Comparison of ENCODE assay signal across 26 mouse cellular contexts in the genomic region with DNA sequence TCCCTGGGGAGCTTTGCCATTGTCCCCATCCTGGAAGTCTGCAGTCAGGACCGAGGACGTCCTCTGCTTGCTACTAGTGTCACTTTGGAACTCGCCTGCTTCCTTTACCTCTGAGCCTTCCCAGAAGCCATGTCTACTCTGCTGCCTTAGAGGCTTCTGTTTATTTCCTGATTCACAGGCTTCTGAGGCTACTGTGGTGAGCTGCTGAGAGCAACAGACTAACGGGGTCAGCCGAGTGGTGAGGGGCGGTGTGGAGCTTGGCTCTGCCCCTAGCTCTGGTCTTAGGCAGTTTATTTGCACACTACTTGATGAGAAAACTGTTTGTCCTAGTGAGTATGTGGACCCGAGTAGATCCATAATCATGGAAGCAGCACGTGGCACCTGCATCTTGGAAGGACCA. TPM values are rescaled to one million over a fixed set of nuclear protein-coding genes. Genes with fewer than 3 reads are reported as not detected.
A peak's percentile ranks its signal among the peaks of the same experiment; 100 is the strongest.
DNase-seq lines count a peak whose midpoint lies in the region; ATAC-seq and TF ChIP-seq lines count a peak whose summit lies in the region.
"Had no signal": no experiment of that assay in that cellular context is flagged by ENCODE, and none has a peak within 500 bp of the region (broad histone marks: within the 10 kb centered on the region; RNA-seq: fewer than 3 reads in every experiment).

No protein-coding gene starts in this region.

- H3K27ac ChIP-seq in forebrain, embryonic 12.5 days, result 0 out of 2 replicates have a peak overlapping the region, but pooled peaks have one; percentile 1
- no peak overlapping the region for H3K27ac ChIP-seq in forebrain, embryonic 13.5 days
- peak overlapping the region; percentile 25; the same call in 1 of the 2 replicates for H3K27ac ChIP-seq in heart, embryonic 12.5 days (ENCODE audit: poor library complexity, severe bottlenecking)
- peak overlapping the region; percentile 82 for H3K27ac ChIP-seq in liver, postnatal 0 days (ENCODE audit: low read depth)
- H3K27ac ChIP-seq in liver, embryonic 12.5 days, result no peak overlapping the region
- H3K27ac ChIP-seq: embryonic facial prominence, embryonic 10.5 days; embryonic facial prominence, embryonic 13.5 days; gastrocnemius, adult 2 months; heart, embryonic 13.5 days; hindbrain, embryonic 12.5 days; hindbrain, embryonic 15.5 days had no signal

- no peak for DNase-seq in heart, postnatal 4 days
- no peak for DNase-seq in liver, postnatal 0 days
- DNase-seq: adrenal gland, adult 8-10 months; adrenal gland, postnatal 25 days; cerebellum, adult 11-12 months; cerebellum, adult 8-10 months; cerebellum, postnatal 10 days; cerebellum, postnatal 36 days; embryo, embryonic 11 days; forebrain, postnatal 0 days; gastrocnemius, adult 2 months; gastrocnemius, postnatal 14 days; heart, postnatal 36 days had no signal

- H3K9me3 ChIP-seq in forebrain, embryonic 12.5 days, result no peaks in the 10 kb centered on the region
- no peaks in the 10 kb centered on the region for H3K9me3 ChIP-seq in forebrain, embryonic 13.5 days (replicated peaks)
- no peaks in the 10 kb centered on the region for H3K9me3 ChIP-seq in heart, embryonic 12.5 days (replicated peaks)
- no peaks in the 10 kb centered on the region for H3K9me3 ChIP-seq in liver, postnatal 0 days (ENCODE audit: low read length)
- H3K9me3 ChIP-seq in liver, embryonic 12.5 days (replicated peaks), result no peaks in the 10 kb centered on the region
- H3K9me3 ChIP-seq: embryonic facial prominence, embryonic 10.5 days; embryonic facial prominence, embryonic 13.5 days; heart, embryonic 13.5 days; hindbrain, embryonic 12.5 days; hindbrain, embryonic 15.5 days had no signal

- no peak for TF ChIP-seq EP300 in liver, postnatal 0 days (IDR thresholded peaks at IDR 0.05; ENCODE audit: low read depth)

- no peaks in the 10 kb centered on the region for H3K27me3 ChIP-seq in forebrain, embryonic 12.5 days
- H3K27me3 ChIP-seq in forebrain, embryonic 13.5 days, result no peaks in the 10 kb centered on the region
- no peaks in the 10 kb centered on the region for H3K27me3 ChIP-seq in heart, embryonic 12.5 days (replicated peaks)
- H3K27me3 ChIP-seq in liver, postnatal 0 days (ENCODE audit: insufficient read depth, low read length), result no peaks in the 10 kb centered on the region
- no peaks in the 10 kb centered on the region for H3K27me3 ChIP-seq in liver, embryonic 12.5 days (replicated peaks)
- H3K27me3 ChIP-seq: embryonic facial prominence, embryonic 13.5 days; heart, embryonic 13.5 days; hindbrain, embryonic 12.5 days; hindbrain, embryonic 15.5 days had no signal

- no peak for TF ChIP-seq CTCF in liver, postnatal 0 days (IDR thresholded peaks at IDR 0.05; ENCODE audit: low read depth)

- H3K4me3 ChIP-seq in forebrain, embryonic 12.5 days (replicated peaks), result no peak overlapping the region
- H3K4me3 ChIP-seq in forebrain, embryonic 13.5 days, result no peak overlapping the region
- no peak overlapping the region for H3K4me3 ChIP-seq in heart, embryonic 12.5 days
- H3K4me3 ChIP-seq in liver, postnatal 0 days (ENCODE audit: low read depth, low read length), result no peak overlapping the region
- H3K4me3 ChIP-seq in liver, embryonic 12.5 days, result no peak overlapping the region
- H3K4me3 ChIP-seq: embryonic facial prominence, embryonic 10.5 days; embryonic facial prominence, embryonic 13.5 days; erythroblast, embryonic 14.5 days; gastrocnemius, adult 2 months; heart, embryonic 13.5 days; hindbrain, embryonic 12.5 days; hindbrain, embryonic 15.5 days had no signal

- peaks cover 15% of the 10 kb centered on the region for H3K4me1 ChIP-seq in forebrain, embryonic 12.5 days
- H3K4me1 ChIP-seq in forebrain, embryonic 13.5 days, result peaks cover 17% of the 10 kb centered on the region
- H3K4me1 ChIP-seq in heart, embryonic 12.5 days (replicated peaks), result peaks cover 40% of the 10 kb centered on the region
- peaks cover 7% of the 10 kb centered on the region for H3K4me1 ChIP-seq in liver, postnatal 0 days (ENCODE audit: insufficient read depth)
- peaks cover 34% of the 10 kb centered on the region for H3K4me1 ChIP-seq in liver, embryonic 12.5 days

- no peak overlapping the region for H3K4me2 ChIP-seq in forebrain, embryonic 12.5 days
- no peak overlapping the region for H3K4me2 ChIP-seq in forebrain, embryonic 13.5 days
- H3K4me2 ChIP-seq in heart, embryonic 12.5 days, result no peak overlapping the region
- H3K4me2 ChIP-seq in liver, postnatal 0 days (ENCODE audit: low read depth, low read length), result no peak overlapping the region
- no peak overlapping the region for H3K4me2 ChIP-seq in liver, embryonic 12.5 days
- H3K4me2 ChIP-seq: embryonic facial prominence, embryonic 13.5 days; heart, embryonic 13.5 days; hindbrain, embryonic 12.5 days; hindbrain, embryonic 15.5 days had no signal

- no peak for ATAC-seq in forebrain, embryonic 12.5 days (ENCODE audit: low FRiP score)
- ATAC-seq in forebrain, embryonic 13.5 days, result no peak
- no peak for ATAC-seq in heart, embryonic 12.5 days (ENCODE audit: insufficient number of reproducible peaks, low FRiP score)
- peak; percentile 61 for ATAC-seq in liver, postnatal 0 days
- ATAC-seq in liver, embryonic 12.5 days, result no peak
- ATAC-seq in hematopoietic stem cell, adult 5-6 weeks (replicated peaks in 1 of 2; ENCODE audit: insufficient read depth in 1 of 2, low FRiP score in 2 of 2, low TSS enrichment in 1 of 2, low read depth in 1 of 2, poor library complexity in 2 of 2, severe bottlenecking in 2 of 2), result peak; percentile 22 to 65; a peak in 2 of 4 replicates
- ATAC-seq: activated CD4-positive, CD25-positive, alpha-beta regulatory T cell, adult 4 months; forebrain, embryonic 14.5 days; forebrain, postnatal 0 days had no signal

- no peak overlapping the region for H3K9ac ChIP-seq in forebrain, embryonic 12.5 days
- no peak overlapping the region for H3K9ac ChIP-seq in forebrain, embryonic 13.5 days
- no peak overlapping the region for H3K9ac ChIP-seq in heart, embryonic 12.5 days
- no peak overlapping the region for H3K9ac ChIP-seq in liver, postnatal 0 days (replicated peaks)
- H3K9ac ChIP-seq in liver, embryonic 12.5 days, result no peak overlapping the region
- H3K9ac ChIP-seq: embryonic facial prominence, embryonic 13.5 days; forebrain, postnatal 0 days; heart, embryonic 13.5 days; hindbrain, embryonic 12.5 days; hindbrain, embryonic 15.5 days had no signal

- 79% methylated on average over 8 of the region's 8 CpGs for WGBS in forebrain, embryonic 12.5 days
- 72% methylated on average over 8 of the region's 8 CpGs for WGBS in forebrain, embryonic 13.5 days
- 58% methylated on average over 8 of the region's 8 CpGs for WGBS in heart, embryonic 12.5 days
- WGBS in liver, postnatal 0 days (ENCODE audit: insufficient replicate concordance), result 50% methylated on average over 8 of the region's 8 CpGs
- WGBS in liver, embryonic 12.5 days (ENCODE audit: insufficient replicate concordance), result 50% methylated on average over 8 of the region's 8 CpGs

- H3K36me3 ChIP-seq in forebrain, embryonic 12.5 days (replicated peaks), result no peaks in the 10 kb centered on the region
- H3K36me3 ChIP-seq in forebrain, embryonic 13.5 days (ENCODE audit: poor library complexity, severe bottlenecking), result no peaks in the 10 kb centered on the region
- H3K36me3 ChIP-seq in heart, embryonic 12.5 days, result no peaks in the 10 kb centered on the region
- no peaks in the 10 kb centered on the region; the same call in 1 of the 2 replicates for H3K36me3 ChIP-seq in liver, postnatal 0 days (replicated peaks; ENCODE audit: insufficient read depth, low read length)
- H3K36me3 ChIP-seq in liver, embryonic 12.5 days, result no peaks in the 10 kb centered on the region
- H3K36me3 ChIP-seq: embryonic facial prominence, embryonic 13.5 days; heart, embryonic 13.5 days; hindbrain, embryonic 12.5 days; hindbrain, embryonic 15.5 days had no signal

RNA-seq across cellular contexts. Expression of a gene that starts 37.2 kb away (rescaled TPM):
- polyA plus RNA-seq in forebrain, embryonic 12.5 days (2016; fragmentation: Nextera tagmentation; extraction: Ambion mirVana), result 17.4 and 22.1 TPM in 2 replicates
- 16.4 and 16.8 TPM in 2 replicates for polyA plus RNA-seq in forebrain, embryonic 13.5 days (2015; fragmentation: Nextera tagmentation; extraction: Ambion mirVana)
- 10.2 and 10.8 TPM in 2 replicates for polyA plus RNA-seq in heart, embryonic 12.5 days (2016; fragmentation: Nextera tagmentation; extraction: Ambion mirVana)
- 10 to 100 TPM; 33.1 to 33.5 TPM for total RNA-seq in heart, postnatal 4 days (2021)
- polyA plus RNA-seq in liver, postnatal 0 days (2015; fragmentation: Nextera tagmentation; extraction: Ambion mirVana), result 3.1 and 4.5 TPM in 2 replicates
- polyA plus RNA-seq in liver, embryonic 12.5 days (2016; fragmentation: Nextera tagmentation; extraction: Ambion mirVana), result 4.4 and 4.6 TPM in 2 replicates
- 14.1 and 23.1 TPM in 2 replicates for total RNA-seq in hematopoietic stem cell, adult 5-6 weeks (2017)

Comparison
In these comparisons a context has a peak if more than half of its experiments do, and no peak if none do; other contexts are left out.
1. ATAC-seq: peak in liver, postnatal 0 days (single experiment) and hematopoietic stem cell, adult 5-6 weeks (2 of 2); none in forebrain, embryonic 12.5 days (single experiment), forebrain, embryonic 13.5 days (single experiment), heart, embryonic 12.5 days (single experiment) and liver, embryonic 12.5 days (single experiment).
2. H3K27ac ChIP-seq: peak in forebrain, embryonic 12.5 days (single experiment), heart, embryonic 12.5 days (single experiment) and liver, postnatal 0 days (single experiment); none in forebrain, embryonic 13.5 days (single experiment) and liver, embryonic 12.5 days (single experiment).